Comparison of ENCODE assay signal across 23 mouse cellular contexts in the genomic region with DNA sequence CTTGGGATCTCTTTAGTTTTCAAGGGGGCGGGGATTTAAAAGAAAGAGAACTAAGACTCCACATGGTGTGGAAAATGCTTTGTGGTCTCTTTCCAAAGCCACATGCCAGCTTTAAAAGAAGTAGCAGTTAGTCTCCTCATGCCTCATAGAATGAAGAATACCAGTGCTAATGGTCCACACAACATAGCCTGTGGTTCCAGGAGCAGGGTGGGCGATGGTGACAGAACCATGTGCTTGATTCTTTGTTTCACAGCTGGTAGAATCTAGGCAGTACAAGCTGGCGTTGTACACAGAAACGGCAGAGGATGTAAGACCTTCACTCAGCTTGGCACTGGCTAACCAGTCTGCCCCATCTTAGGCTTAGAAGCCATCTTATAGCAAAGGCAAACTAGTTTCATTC. TPM values are rescaled to one million over a fixed set of nuclear protein-coding genes. Genes with fewer than 3 reads are reported as not detected.
DNase-seq lines count a peak whose midpoint lies in the region; ATAC-seq and TF ChIP-seq lines count a peak whose summit lies in the region.
"Had no signal": no experiment of that assay in that cellular context is flagged by ENCODE, and none has a peak within 500 bp of the region (broad histone marks: within the 10 kb centered on the region; RNA-seq: fewer than 3 reads in every experiment).

No protein-coding gene starts in this region.

- ATAC-seq in forebrain, postnatal 0 days, result 0 out of 2 replicates have a peak, but pooled peaks have one; percentile 18
- ATAC-seq in forebrain, embryonic 12.5 days (ENCODE audit: low FRiP score), result no peak
- ATAC-seq in hindbrain, embryonic 15.5 days (ENCODE audit: low FRiP score, low read depth), result peak; percentile 48; the same call in 1 of the 2 replicates
- ATAC-seq in hindbrain, embryonic 14.5 days (ENCODE audit: low FRiP score), result no peak; the same call in 1 of the 2 replicates
- ATAC-seq in midbrain, embryonic 11.5 days (ENCODE audit: low FRiP score), result no peak
- ATAC-seq in neural tube, embryonic 13.5 days (ENCODE audit: low read depth), result peak; percentile 53; the same call in 1 of the 2 replicates
- ATAC-seq: intestine, postnatal 0 days; Patski had no signal

- no peaks in the 10 kb centered on the region for H3K36me3 ChIP-seq in forebrain, postnatal 0 days (ENCODE audit: insufficient read depth)
- no peaks in the 10 kb centered on the region for H3K36me3 ChIP-seq in forebrain, embryonic 12.5 days (replicated peaks)
- H3K36me3 ChIP-seq in hindbrain, embryonic 15.5 days, result no peaks in the 10 kb centered on the region
- H3K36me3 ChIP-seq in hindbrain, embryonic 14.5 days (replicated peaks; ENCODE audit: control insufficient read depth, insufficient read depth), result no peaks in the 10 kb centered on the region
- no peaks in the 10 kb centered on the region for H3K36me3 ChIP-seq in midbrain, embryonic 11.5 days (ENCODE audit: control insufficient read depth, insufficient read depth, low read length)
- no peaks in the 10 kb centered on the region for H3K36me3 ChIP-seq in midbrain, embryonic 10.5 days
- no peaks in the 10 kb centered on the region for H3K36me3 ChIP-seq in neural tube, embryonic 13.5 days
- H3K36me3 ChIP-seq: embryonic facial prominence, embryonic 12.5 days; embryonic facial prominence, embryonic 15.5 days; forebrain, embryonic 15.5 days had no signal

- no peak for DNase-seq in forebrain, postnatal 0 days
- DNase-seq in hindbrain, embryonic 14.5 days (ENCODE audit: low spot score), result no peak
- peak; percentile 78 for DNase-seq in midbrain, embryonic 11.5 days (ENCODE audit: low spot score, missing footprints)
- DNase-seq in midbrain, embryonic 10.5 days (ENCODE audit: low spot score), result no peak
- DNase-seq in neural tube, embryonic 10.5 days (ENCODE audit: extremely low spot score, low spot score), result no peak
- DNase-seq: adrenal gland, postnatal 10 days; adrenal gland, postnatal 36 days; cerebellum, adult 11 months; cerebellum, adult 9-11 months; gastrocnemius, postnatal 10 days; gastrocnemius, postnatal 36 days; heart, postnatal 36 days had no signal

- WGBS in forebrain, postnatal 0 days, result 62% methylated on average over 4 of the region's 4 CpGs
- WGBS in forebrain, embryonic 12.5 days, result 85% methylated on average over 4 of the region's 4 CpGs
- 45% methylated on average over 4 of the region's 4 CpGs for WGBS in hindbrain, embryonic 15.5 days
- WGBS in hindbrain, embryonic 14.5 days, result 49% methylated on average over 4 of the region's 4 CpGs
- WGBS in midbrain, embryonic 11.5 days, result 78% methylated on average over 4 of the region's 4 CpGs
- WGBS in midbrain, embryonic 10.5 days, result 79% methylated on average over 4 of the region's 4 CpGs
- 52% methylated on average over 4 of the region's 4 CpGs for WGBS in neural tube, embryonic 13.5 days

- peaks cover 12% of the 10 kb centered on the region; the same call in 1 of the 2 replicates for H3K4me1 ChIP-seq in forebrain, postnatal 0 days (ENCODE audit: insufficient read depth)
- H3K4me1 ChIP-seq in forebrain, embryonic 12.5 days, result peaks cover 17% of the 10 kb centered on the region
- peaks cover 16% of the 10 kb centered on the region for H3K4me1 ChIP-seq in hindbrain, embryonic 15.5 days (replicated peaks)
- H3K4me1 ChIP-seq in hindbrain, embryonic 14.5 days (replicated peaks; ENCODE audit: control insufficient read depth, insufficient read depth, low read length), result peaks cover 6% of the 10 kb centered on the region; the same call in 1 of the 2 replicates
- peaks cover 7% of the 10 kb centered on the region; the same call in 1 of the 2 replicates for H3K4me1 ChIP-seq in midbrain, embryonic 11.5 days (ENCODE audit: control insufficient read depth, insufficient read depth, low read length)
- H3K4me1 ChIP-seq in midbrain, embryonic 10.5 days, result peaks cover 20% of the 10 kb centered on the region
- H3K4me1 ChIP-seq in neural tube, embryonic 13.5 days (replicated peaks), result peaks cover 12% of the 10 kb centered on the region
- H3K4me1 ChIP-seq: embryonic facial prominence, embryonic 12.5 days; embryonic facial prominence, embryonic 15.5 days had no signal

- no peak overlapping the region for H3K4me2 ChIP-seq in forebrain, postnatal 0 days (ENCODE audit: low read depth)
- H3K4me2 ChIP-seq in forebrain, embryonic 12.5 days, result no peak overlapping the region
- no peak overlapping the region for H3K4me2 ChIP-seq in hindbrain, embryonic 15.5 days
- no peak overlapping the region for H3K4me2 ChIP-seq in hindbrain, embryonic 14.5 days (replicated peaks)
- no peak overlapping the region for H3K4me2 ChIP-seq in midbrain, embryonic 11.5 days
- H3K4me2 ChIP-seq in neural tube, embryonic 13.5 days, result no peak overlapping the region
- H3K4me2 ChIP-seq: embryonic facial prominence, embryonic 12.5 days; embryonic facial prominence, embryonic 15.5 days; forebrain, embryonic 15.5 days; heart, embryonic 11.5 days had no signal

- H3K9ac ChIP-seq in forebrain, postnatal 0 days, result no peak overlapping the region
- H3K9ac ChIP-seq in forebrain, embryonic 12.5 days, result no peak overlapping the region
- H3K9ac ChIP-seq in hindbrain, embryonic 15.5 days, result no peak overlapping the region
- H3K9ac ChIP-seq in hindbrain, embryonic 14.5 days, result no peak overlapping the region
- no peak overlapping the region for H3K9ac ChIP-seq in midbrain, embryonic 11.5 days (ENCODE audit: low read length)
- no peak overlapping the region for H3K9ac ChIP-seq in neural tube, embryonic 13.5 days
- H3K9ac ChIP-seq: embryonic facial prominence, embryonic 12.5 days; embryonic facial prominence, embryonic 15.5 days; forebrain, embryonic 15.5 days had no signal

- TF ChIP-seq CTCF in forebrain, postnatal 0 days (IDR thresholded peaks at IDR 0.05; ENCODE audit: low read depth), result no peak

- 0 out of 2 replicates have a peak, but pooled peaks cover 4% of the 10 kb centered on the region for H3K27me3 ChIP-seq in forebrain, postnatal 0 days (ENCODE audit: insufficient read depth, low read length)
- H3K27me3 ChIP-seq in forebrain, embryonic 12.5 days, result peaks cover 17% of the 10 kb centered on the region
- peaks cover 17% of the 10 kb centered on the region for H3K27me3 ChIP-seq in hindbrain, embryonic 15.5 days
- H3K27me3 ChIP-seq in hindbrain, embryonic 14.5 days (ENCODE audit: control insufficient read depth, insufficient read depth, low read length), result 0 out of 2 replicates have a peak, but pooled peaks cover 16% of the 10 kb centered on the region
- peaks cover 7% of the 10 kb centered on the region; the same call in 1 of the 2 replicates for H3K27me3 ChIP-seq in midbrain, embryonic 11.5 days (ENCODE audit: control insufficient read depth, insufficient read depth, low read length)
- H3K27me3 ChIP-seq in midbrain, embryonic 10.5 days (ENCODE audit: low read depth, poor library complexity, severe bottlenecking), result peaks cover 34% of the 10 kb centered on the region
- H3K27me3 ChIP-seq in neural tube, embryonic 13.5 days, result peaks cover 61% of the 10 kb centered on the region
- H3K27me3 ChIP-seq: forebrain, embryonic 15.5 days; Patski had no signal

- H3K4me3 ChIP-seq in forebrain, postnatal 0 days (ENCODE audit: low read depth, low read length), result no peak overlapping the region
- H3K4me3 ChIP-seq in forebrain, embryonic 12.5 days (replicated peaks), result no peak overlapping the region
- no peak overlapping the region for H3K4me3 ChIP-seq in hindbrain, embryonic 15.5 days
- H3K4me3 ChIP-seq in hindbrain, embryonic 14.5 days (replicated peaks; ENCODE audit: low read length), result no peak overlapping the region
- H3K4me3 ChIP-seq in midbrain, embryonic 11.5 days (ENCODE audit: low read depth, low read length), result no peak overlapping the region
- H3K4me3 ChIP-seq in midbrain, embryonic 10.5 days, result no peak overlapping the region
- H3K4me3 ChIP-seq in neural tube, embryonic 13.5 days, result no peak overlapping the region
- H3K4me3 ChIP-seq: embryonic facial prominence, embryonic 12.5 days; embryonic facial prominence, embryonic 15.5 days; forebrain, embryonic 15.5 days had no signal

- H3K9me3 ChIP-seq in forebrain, postnatal 0 days (ENCODE audit: low read length), result no peaks in the 10 kb centered on the region
- H3K9me3 ChIP-seq in forebrain, embryonic 12.5 days, result no peaks in the 10 kb centered on the region
- no peaks in the 10 kb centered on the region for H3K9me3 ChIP-seq in hindbrain, embryonic 15.5 days
- H3K9me3 ChIP-seq in hindbrain, embryonic 14.5 days (ENCODE audit: control insufficient read depth, low read length), result no peaks in the 10 kb centered on the region
- no peaks in the 10 kb centered on the region for H3K9me3 ChIP-seq in midbrain, embryonic 11.5 days (ENCODE audit: control insufficient read depth, low read length)
- H3K9me3 ChIP-seq in midbrain, embryonic 10.5 days (replicated peaks), result no peaks in the 10 kb centered on the region
- H3K9me3 ChIP-seq in neural tube, embryonic 13.5 days, result no peaks in the 10 kb centered on the region
- H3K9me3 ChIP-seq: embryonic facial prominence, embryonic 12.5 days; embryonic facial prominence, embryonic 15.5 days; forebrain, embryonic 15.5 days had no signal

- H3K27ac ChIP-seq in forebrain, postnatal 0 days (ENCODE audit: low read depth, low read length), result no peak overlapping the region
- no peak overlapping the region for H3K27ac ChIP-seq in forebrain, embryonic 12.5 days
- no peak overlapping the region for H3K27ac ChIP-seq in hindbrain, embryonic 15.5 days (replicated peaks)
- H3K27ac ChIP-seq in hindbrain, embryonic 14.5 days, result no peak overlapping the region
- H3K27ac ChIP-seq in midbrain, embryonic 11.5 days (ENCODE audit: low read depth, low read length), result no peak overlapping the region
- H3K27ac ChIP-seq in midbrain, embryonic 10.5 days (replicated peaks), result no peak overlapping the region
- no peak overlapping the region for H3K27ac ChIP-seq in neural tube, embryonic 13.5 days (replicated peaks)
- H3K27ac ChIP-seq: embryonic facial prominence, embryonic 12.5 days; embryonic facial prominence, embryonic 15.5 days; forebrain, embryonic 15.5 days had no signal

RNA-seq across cellular contexts. Expression of a gene that starts 43.3 kb away (rescaled TPM):
- total RNA-seq in forebrain, postnatal 0 days (2014; rRNA removed), result 7.0 and 10.0 TPM in 2 replicates
- polyA plus RNA-seq in forebrain, postnatal 0 days (2015; fragmentation: Nextera tagmentation; extraction: Ambion mirVana), result 2.4 and 4.0 TPM in 2 replicates
- 0.66 and 0.92 TPM in 2 replicates for polyA plus RNA-seq in forebrain, embryonic 12.5 days (2016; fragmentation: Nextera tagmentation; extraction: Ambion mirVana)
- 5.3 and 5.7 TPM in 2 replicates for polyA plus RNA-seq in hindbrain, embryonic 15.5 days (2015; fragmentation: Nextera tagmentation; extraction: Ambion mirVana)
- polyA plus RNA-seq in hindbrain, embryonic 14.5 days (2014; fragmentation: Nextera tagmentation; extraction: Ambion mirVana), result 8.0 and 8.5 TPM in 2 replicates
- polyA plus RNA-seq in midbrain, embryonic 11.5 days (2014; fragmentation: Nextera tagmentation; extraction: Ambion mirVana), result 0.57 and 1.4 TPM in 2 replicates
- polyA plus RNA-seq in midbrain, embryonic 10.5 days (2016; fragmentation: Nextera tagmentation; extraction: Ambion mirVana), result 0.15 and 0.41 TPM in 2 replicates
- 3.7 and 4.8 TPM in 2 replicates for polyA plus RNA-seq in neural tube, embryonic 13.5 days (2015; fragmentation: Nextera tagmentation; extraction: Ambion mirVana)
- total RNA-seq: common myeloid progenitor, adult 5-6 weeks; granulocyte monocyte progenitor cell, adult 5-6 weeks had no signal
- polyA plus RNA-seq: Patski had no signal

Comparison
In these comparisons a context has a peak if more than half of its experiments do, and no peak if none do; other contexts are left out.
1. ATAC-seq: peak in forebrain, postnatal 0 days (single experiment), hindbrain, embryonic 15.5 days (single experiment) and neural tube, embryonic 13.5 days (single experiment); none in forebrain, embryonic 12.5 days (single experiment), hindbrain, embryonic 14.5 days (single experiment) and midbrain, embryonic 11.5 days (single experiment).